8 mouse cellular contexts compared by ENCODE assay signal in genomic region chr5:36130393-36131011, GRCm38 (mm10).
DNase-seq lines count a peak whose midpoint lies in the region; ATAC-seq lines count a peak whose summit lies in the region.

No protein-coding gene starts in this region.

- peaks cover 22% of the 10 kb centered on the region for H3K4me1 ChIP-seq in midbrain, embryonic 12.5 days

- ATAC-seq in midbrain, embryonic 12.5 days (ENCODE audit: low FRiP score, low read depth) = peak; percentile 54; the same call in 1 of the 2 replicates

- WGBS in midbrain, embryonic 12.5 days = 41% methylated on average over 8 of the region's 8 CpGs

- no peaks in the 10 kb centered on the region for H3K27me3 ChIP-seq in midbrain, embryonic 12.5 days

- H3K4me3 ChIP-seq in midbrain, embryonic 12.5 days = no peak overlapping the region

- H3K9ac ChIP-seq in midbrain, embryonic 12.5 days (replicated peaks) = no peak overlapping the region

- H3K27ac ChIP-seq in midbrain, embryonic 12.5 days (replicated peaks) = peak overlapping the region; percentile 5

- H3K36me3 ChIP-seq in midbrain, embryonic 12.5 days = no peaks in the 10 kb centered on the region

- no peaks in the 10 kb centered on the region for H3K9me3 ChIP-seq in midbrain, embryonic 12.5 days

- H3K4me2 ChIP-seq in midbrain, embryonic 12.5 days (replicated peaks) = no peak overlapping the region

- peak; percentile 32 for DNase-seq in layer of hippocampus, adult 11-12 months (ENCODE audit: low spot score)
- no peak for DNase-seq in layer of hippocampus, adult 9-10 months (ENCODE audit: low spot score)
- DNase-seq in cerebellum, postnatal 36 days = peak; percentile 7 to 17
- DNase-seq in heart, postnatal 25 days (ENCODE audit: low spot score) = peak; percentile 24
- DNase-seq in testis, postnatal 14 days (ENCODE audit: low spot score) = no peak
- no peak for DNase-seq in adrenal gland, adult 8-10 months
- DNase-seq in urinary bladder, postnatal 4 days (ENCODE audit: low spot score in 2 of 2) = no peak

- intact Hi-C loops in heart, postnatal 25 days (cut with DNase I) = loop anchor here (5.0 kb wide), 1 partner anchor 58 kb away; no protein-coding TSS in a partner anchor

Comparison
In these comparisons a context has a peak if more than half of its experiments do, and no peak if none do; other contexts are left out.
1. DNase-seq: peak in layer of hippocampus, adult 11-12 months (single experiment), cerebellum, postnatal 36 days (2 of 2) and heart, postnatal 25 days (single experiment); none in layer of hippocampus, adult 9-10 months (single experiment), testis, postnatal 14 days (single experiment), adrenal gland, adult 8-10 months (single experiment) and urinary bladder, postnatal 4 days (0 of 2).